Mouse (Mus musculus): ENCODE data around the gene Sec24d.

Sec24d gene

DNA sequence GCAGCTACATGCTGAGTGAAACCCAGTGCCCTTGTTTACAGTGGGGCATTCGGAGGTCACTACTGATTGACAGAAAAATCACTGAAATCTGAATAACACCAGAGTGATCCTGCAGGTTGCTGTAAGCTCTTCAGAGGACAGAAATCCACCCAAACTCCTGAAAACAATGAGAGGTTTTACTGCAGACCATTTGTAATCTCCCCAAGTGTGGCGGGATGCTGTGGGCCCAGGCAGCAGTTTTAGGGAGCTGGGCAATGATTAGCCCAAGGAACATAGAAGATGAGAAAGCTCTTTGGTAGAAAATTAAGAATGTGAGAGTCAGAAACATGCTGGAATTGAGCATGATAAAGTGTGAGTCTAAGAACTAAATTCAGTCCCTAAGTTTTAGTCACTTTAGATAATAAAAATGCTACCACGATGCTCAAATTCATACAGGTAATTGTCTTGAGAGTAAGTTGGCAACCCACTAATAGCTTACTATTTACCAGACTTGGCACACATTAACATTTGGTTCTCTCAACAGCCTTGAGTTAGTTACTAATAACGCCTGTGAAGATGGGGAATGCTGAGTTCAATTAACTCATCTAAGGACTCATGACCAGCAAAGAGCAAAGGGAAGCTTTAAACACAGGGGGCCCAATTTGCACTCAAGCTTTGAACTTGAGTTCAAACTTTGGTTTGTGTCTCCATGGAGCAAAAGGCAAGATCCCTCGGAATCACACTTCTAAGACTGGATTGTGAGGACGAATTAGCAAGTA lies 144.7 kb downstream of the Sec24d start:
- no peak for DNase-seq

DNA sequence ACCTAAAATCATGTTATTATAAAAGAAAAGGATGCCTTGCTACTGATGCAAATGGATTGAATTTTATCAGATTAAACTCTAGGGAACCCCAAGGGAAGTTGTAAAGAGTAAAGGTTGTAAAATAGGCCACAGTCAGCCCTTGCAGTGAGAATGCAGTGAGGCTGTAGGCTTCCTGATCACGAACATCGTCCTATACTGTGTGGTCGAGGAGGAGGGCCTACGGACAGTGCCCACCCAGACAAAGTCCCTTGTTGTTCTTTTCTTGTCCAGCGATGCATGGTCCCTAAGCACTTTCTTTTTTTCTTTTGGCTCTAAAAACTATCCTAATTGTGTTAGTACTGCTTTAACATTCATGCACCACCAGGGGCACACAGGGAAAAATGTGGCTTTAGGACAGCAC lies 145.9 kb downstream of the Sec24d start:
- DNase-seq: no peak

Measured in kidney, postnatal 25 days (tissue).